Mouse (Mus musculus): ENCODE results near the gene Hcfc2.

The Hcfc2 gene

DNA sequence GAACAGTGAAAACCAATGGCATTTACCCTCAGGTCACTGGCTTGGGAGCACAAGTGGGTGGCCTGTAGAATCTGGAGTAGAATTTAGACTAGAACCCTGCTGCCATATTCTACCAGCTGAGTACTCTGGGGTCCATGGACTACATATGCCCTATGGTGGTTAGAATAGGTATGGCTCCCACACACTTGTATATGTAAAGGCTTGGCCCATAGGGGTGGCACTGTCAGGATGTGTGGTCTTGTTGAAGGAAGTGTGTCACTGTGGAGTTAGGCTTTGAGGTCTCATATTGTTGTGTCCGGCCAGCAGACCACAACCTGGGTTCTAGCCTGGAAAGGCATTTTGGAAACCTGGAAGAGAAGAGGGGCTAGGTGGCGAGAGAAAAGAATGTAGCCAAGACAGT lies 74.8 kb downstream of the Hcfc2 start:
- in situ Hi-C loops (cut with MboI, MseI), result loop anchor here (10.0 kb wide), 1 partner anchor 1534 kb away; no protein-coding TSS in a partner anchor

DNA sequence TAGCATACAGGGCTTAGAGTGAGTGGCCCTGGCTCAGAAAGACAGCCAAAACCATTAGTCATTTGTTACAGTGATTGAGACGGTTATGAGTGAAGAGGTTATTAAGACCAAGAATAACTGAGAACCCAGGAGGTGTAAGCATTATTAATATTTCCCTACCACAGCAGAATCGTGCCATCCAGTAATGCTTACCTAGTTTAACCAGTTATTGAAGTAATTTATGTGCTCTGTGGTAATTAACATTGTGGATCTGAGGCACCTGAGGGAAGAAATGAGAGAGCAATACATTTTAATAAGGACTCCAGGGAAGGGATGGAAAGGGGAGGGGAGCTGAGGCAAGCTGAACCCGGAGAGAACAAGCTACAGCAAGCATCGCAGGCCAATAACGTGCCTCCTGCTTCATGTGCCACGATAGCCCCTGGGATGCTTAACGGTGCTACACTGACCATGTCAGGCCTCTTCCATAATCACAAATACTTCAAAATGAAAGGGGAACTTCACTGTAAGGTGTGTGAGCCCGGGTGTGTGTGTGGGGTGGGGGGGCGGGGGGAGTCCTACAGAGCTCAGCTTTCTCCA lies 75.7 kb downstream of the Hcfc2 start:
- in situ Hi-C loops (cut with MboI, MseI), result loop anchor here (10.0 kb wide), 1 partner anchor 1533 kb away; no protein-coding TSS in a partner anchor

DNA sequence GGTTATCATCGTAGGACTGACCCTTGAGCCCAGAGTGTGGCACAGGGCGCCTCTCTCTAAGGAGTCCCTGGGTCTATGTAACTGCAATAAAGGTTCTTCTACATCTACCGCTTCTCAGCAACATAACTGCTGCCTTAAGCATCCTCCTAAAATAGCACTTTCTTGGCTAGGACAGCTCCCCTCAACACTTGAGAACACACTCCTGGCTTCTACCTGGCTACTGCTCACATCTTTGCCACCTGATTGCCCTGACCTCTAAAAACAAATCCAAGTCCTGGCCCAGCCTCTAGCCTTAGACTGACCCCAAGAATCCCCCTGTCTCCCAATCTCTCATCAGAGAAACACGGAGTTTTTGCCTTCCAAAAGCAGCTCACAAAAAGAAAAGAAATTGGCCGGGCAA lies 78.9 kb downstream of the Hcfc2 start:
- in situ Hi-C loops (cut with MboI, MseI), result loop anchor here (10.0 kb wide), 1 partner anchor 1530 kb away; no protein-coding TSS in a partner anchor

DNA sequence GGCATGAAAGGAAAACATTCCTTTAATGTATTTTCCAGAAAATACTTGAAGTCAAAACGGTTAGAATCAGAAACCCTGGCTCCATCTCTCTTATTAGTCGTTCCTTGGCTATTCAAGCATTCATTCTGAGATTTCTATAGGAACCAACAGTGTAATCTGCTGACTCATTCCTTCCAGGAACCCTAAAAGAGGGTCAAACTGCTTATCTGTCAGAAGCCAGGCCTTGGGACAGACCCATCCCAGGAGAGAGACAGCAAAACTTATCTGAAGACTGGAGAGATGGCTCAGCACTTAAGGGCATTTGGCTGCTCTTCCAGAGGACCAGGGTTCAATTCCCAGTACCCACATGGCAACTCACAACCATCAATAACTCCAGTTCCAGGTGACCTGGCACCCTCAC lies 81.1 kb downstream of the Hcfc2 start:
- in situ Hi-C loops (cut with MboI, MseI), result loop anchor here (10.0 kb wide), 1 partner anchor 1528 kb away; no protein-coding TSS in a partner anchor

DNA sequence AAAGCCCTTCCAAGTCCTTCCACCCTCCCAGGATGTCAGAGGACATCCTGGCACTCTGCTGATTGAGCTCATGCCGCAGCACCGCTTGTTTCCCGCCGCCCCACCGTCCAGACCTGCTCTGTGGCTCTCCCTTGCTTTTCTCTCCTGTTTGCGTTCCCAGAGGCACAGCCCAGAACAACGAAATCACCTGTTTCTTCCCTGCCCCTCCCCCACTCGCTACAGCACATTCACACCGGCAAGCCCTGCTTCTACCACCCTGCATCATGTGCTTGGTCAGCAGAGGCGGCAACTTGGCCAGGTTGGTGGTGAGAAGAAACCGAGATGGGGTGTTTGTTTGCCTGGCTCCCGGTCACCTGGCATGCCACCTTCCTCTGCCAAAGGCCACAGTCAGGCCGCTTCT lies 81.9 kb downstream of the Hcfc2 start:
- in situ Hi-C loops (cut with MboI, MseI), result loop anchor here (10.0 kb wide), 1 partner anchor 1527 kb away; no protein-coding TSS in a partner anchor

DNA sequence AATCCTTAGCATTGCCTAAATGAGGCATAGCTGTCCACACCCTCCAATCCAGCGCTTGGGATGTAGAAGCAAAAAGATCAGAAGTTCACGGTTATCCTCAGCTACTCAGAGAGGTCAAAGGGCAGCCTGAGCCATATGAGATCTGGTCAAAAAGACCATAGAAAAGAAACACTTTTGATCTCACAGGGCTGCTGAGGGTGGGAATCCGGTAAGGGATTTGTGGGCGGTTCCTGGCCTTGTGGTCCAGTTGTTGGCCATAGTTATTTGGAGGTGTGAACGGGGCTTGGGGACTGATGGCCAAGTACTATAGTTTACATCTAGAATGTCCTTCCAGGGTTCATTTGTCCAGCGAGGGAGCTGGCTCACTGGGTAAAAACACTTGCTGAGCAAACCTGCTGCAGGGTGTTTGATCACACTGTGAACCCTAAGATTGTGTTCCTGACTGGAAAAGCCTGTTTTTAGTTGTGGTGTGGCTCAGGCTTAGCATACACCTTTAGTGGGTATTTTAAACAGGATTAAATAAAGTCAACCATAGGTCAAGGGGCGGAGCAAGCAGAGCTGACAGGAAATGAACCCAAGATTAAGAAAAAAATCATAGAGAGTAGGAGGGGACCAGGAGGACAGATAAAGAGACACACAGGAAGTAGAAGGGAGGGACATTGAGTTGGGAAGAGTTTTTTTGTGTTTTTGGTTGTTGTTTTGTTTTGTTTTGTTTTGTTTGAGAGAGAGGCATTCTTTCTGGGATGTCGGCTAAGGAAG lies 83.0 kb downstream of the Hcfc2 start:
- in situ Hi-C loops (cut with MboI, MseI), result loop anchor here (10.0 kb wide), 1 partner anchor 1526 kb away; no protein-coding TSS in a partner anchor

DNA sequence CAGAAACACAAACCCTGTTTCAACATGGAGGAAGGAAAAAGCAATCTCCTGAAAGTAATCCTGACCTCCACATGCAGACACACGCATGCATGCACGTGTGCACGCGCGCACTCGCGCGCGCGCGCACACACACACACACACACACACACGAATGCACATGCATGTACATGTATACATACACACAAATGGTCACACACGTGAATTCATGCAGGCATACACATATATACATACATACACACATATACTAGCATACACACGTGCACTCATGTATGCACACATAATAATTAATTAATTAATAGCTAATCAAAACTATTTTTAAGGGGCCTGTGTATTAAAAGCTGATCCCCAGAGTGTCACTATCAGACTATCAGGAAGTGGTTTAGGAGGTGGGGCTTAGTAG lies 83.9 kb downstream of the Hcfc2 start:
- in situ Hi-C loops (cut with MboI, MseI), result loop anchor here (10.0 kb wide), 1 partner anchor 1525 kb away; no protein-coding TSS in a partner anchor

DNA sequence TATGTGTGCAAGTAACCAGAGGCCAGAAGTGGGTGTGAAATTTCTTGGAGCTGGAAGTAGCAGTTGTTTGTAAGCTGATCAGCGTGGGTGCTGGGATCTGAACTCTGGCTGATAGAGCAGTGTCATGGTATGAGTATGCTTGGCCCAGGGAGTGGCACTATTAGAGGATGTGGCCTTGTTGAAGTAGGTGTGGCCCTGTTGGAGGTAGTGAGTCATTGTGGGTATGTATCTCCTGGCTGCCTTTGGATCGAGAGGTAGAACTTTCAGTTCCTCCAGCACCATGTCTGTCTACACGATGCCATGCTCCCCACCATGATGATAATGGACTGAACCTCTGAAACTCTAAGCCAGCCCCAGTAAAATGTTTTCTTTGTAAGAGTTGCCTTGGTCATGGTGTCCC lies 84.4 kb downstream of the Hcfc2 start:
- in situ Hi-C loops (cut with MboI, MseI), result no loop called here

DNA sequence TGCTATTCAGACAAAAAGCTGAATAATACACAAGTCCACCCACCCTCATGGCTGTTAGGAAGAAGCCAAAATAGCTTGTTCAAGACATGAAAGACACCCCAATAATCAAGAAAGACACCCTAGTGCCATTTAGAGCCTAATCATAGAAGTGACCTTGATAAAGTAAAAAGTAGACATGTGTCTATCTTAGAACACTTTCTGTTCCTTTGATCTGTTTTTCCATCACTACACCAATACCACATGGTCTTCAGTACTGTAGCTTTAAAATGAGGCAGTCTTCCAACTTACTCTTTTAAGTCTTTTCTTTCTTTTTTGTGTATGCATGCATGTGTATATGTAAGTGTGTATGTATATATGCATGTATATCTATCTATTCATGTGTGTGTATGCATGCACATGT lies 84.9 kb downstream of the Hcfc2 start:
- in situ Hi-C loops (cut with MboI, MseI), result no loop called here

DNA sequence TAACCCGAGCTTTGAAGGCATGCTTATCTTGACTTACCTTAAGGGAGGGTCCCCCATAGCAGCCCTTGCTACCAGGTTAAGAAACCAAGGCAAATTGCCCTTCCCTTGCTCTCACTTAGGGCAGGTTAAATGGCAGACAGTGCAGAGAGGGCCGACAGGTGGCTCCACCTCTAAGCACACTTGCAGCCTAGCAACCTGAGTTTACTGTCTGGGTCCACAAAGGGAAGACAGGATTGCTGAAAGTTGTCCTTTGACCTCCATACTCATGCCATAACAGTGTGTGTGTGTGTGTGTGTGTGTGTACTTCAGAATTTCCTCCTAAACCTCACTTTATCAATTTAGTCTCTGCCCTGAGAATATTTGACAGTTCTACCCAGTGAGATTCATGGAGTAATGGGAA lies 86.5 kb downstream of the Hcfc2 start:
- in situ Hi-C loops (cut with MboI, MseI), result no loop called here

DNA sequence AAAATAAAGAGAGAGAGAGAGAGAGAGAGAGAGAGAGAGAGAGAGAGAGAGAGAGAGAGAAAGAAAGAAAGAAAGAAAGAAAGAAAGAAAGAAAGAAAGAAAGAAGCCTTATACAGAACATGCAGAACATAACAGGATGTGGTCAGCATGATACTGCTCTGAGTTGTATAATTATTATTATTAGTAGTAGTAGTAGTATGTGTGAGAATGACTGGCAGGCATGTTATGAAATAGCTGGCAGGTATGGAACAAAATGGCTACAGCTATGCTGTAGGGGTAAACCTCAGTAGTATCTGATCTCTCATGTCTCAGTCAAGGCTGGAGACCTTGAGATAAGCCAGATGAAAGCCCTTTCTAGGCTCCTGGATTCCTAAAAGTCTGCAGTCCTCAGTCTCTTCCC lies 93.2 kb downstream of the Hcfc2 start:
- in situ Hi-C loops (cut with MboI, MseI), result no loop called here

DNA sequence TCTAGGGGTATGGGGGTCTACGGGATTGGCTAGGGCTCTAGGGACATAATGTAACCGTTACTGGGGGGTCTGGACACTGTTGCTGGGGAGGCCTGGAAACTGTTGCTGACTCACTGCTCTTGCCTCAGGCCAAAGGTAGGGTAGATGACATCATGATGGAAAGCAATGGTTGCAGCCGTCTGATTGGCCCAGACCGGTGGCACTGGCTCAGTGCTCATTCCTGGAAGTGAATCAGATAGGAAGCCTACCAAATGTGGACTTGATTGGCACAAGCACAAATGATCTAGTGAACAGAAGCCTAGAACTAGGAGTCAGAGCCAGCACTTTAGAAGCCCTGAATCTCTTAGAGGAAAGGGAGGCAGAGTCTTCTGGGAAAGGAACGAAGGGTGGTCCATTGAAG lies 94.5 kb downstream of the Hcfc2 start:
- in situ Hi-C loops (cut with MboI, MseI), result no loop called here

DNA sequence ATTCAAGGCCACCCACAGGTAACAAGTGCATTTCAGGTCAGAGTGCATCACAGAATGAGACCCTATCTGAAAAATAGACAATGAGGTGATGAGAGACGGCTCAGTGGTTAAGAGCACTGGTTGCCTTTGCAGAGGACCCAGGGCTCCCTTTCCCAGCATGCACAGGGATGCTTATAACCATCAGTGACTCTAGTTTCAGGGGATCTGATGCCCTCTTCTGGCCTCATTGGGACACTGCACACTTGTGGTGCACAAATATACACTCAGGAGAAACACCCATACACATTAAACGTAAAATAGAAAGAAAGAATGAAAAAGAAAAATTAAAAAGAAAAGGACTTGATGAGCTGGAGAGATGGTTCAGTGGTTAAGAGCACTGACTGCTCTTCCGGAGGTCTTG lies 95.8 kb downstream of the Hcfc2 start:
- in situ Hi-C loops (cut with MboI, MseI), result no loop called here
